8 mouse cellular contexts compared by ENCODE assay signal in genomic region chr6:87810713-87811669, GRCm38 (mm10). TPM values are rescaled to one million over a fixed set of nuclear protein-coding genes. Genes with fewer than 3 reads are reported as not detected.
A peak's percentile ranks its signal among the peaks of the same experiment; 100 is the strongest.
DNase-seq lines count a peak whose midpoint lies in the region; ATAC-seq and TF ChIP-seq lines count a peak whose summit lies in the region.

No protein-coding gene starts in this region.

- H3K79me2 ChIP-seq in C2C12 (ENCODE audit: control insufficient read depth, insufficient read depth): peaks cover 22% of the 10 kb centered on the region

- intact Hi-C loops in heart, postnatal 14 days (cut with DNase I): loop anchor here (5.0 kb wide), 1 partner anchor 49 kb away; no protein-coding TSS in a partner anchor

- DNase-seq in adrenal gland, postnatal 14 days: peak; percentile 86
- peak; percentile 51 for DNase-seq in forebrain, embryonic 14.5 days (ENCODE audit: low spot score)
- peak; percentile 71 to 73 for DNase-seq in heart, postnatal 14 days
- DNase-seq in kidney, postnatal 4 days: peak; percentile 77 to 85
- DNase-seq in lung, embryonic 14.5 days: peak; percentile 68
- peak; percentile 71 for DNase-seq in testis, postnatal 14 days (ENCODE audit: low spot score)

- no peak for TF ChIP-seq CTCF in C2C12 (IDR thresholded peaks at IDR 0.05; ENCODE audit: control insufficient read depth, insufficient read depth, insufficient read length)
- TF ChIP-seq CTCF in lung, embryonic 14.5 days (IDR thresholded peaks at IDR 0.05; ENCODE audit: low read depth): no peak

- peaks cover 4% of the 10 kb centered on the region for H3K79me3 ChIP-seq in C2C12 (ENCODE audit: low read depth)

- peak overlapping the region; percentile 50 for H3K4me3 ChIP-seq in C2C12 (ENCODE audit: insufficient read depth, poor library complexity, severe bottlenecking)
- peak overlapping the region; percentile 68 for H3K4me3 ChIP-seq in forebrain, embryonic 14.5 days (ENCODE audit: low read depth, low read length)
- H3K4me3 ChIP-seq in lung, embryonic 14.5 days (ENCODE audit: low read depth, low read length): peak overlapping the region; percentile 77

- H3K9ac ChIP-seq in forebrain, embryonic 14.5 days (ENCODE audit: low read length): peak overlapping the region; percentile 76
- H3K9ac ChIP-seq in lung, embryonic 14.5 days: peak overlapping the region; percentile 77

- under 1% methylated on average over 71 of the region's 77 CpGs for WGBS in forebrain, embryonic 14.5 days
- under 1% methylated on average over 77 of the region's 77 CpGs for WGBS in lung, embryonic 14.5 days

- H3ac ChIP-seq in C2C12 (ENCODE audit: control insufficient read depth, insufficient read length, low read depth): peak overlapping the region; percentile 91

- peak; percentile 61 for ATAC-seq in forebrain, embryonic 14.5 days
- ATAC-seq in lung, embryonic 14.5 days (ENCODE audit: insufficient read depth): peak; percentile 63
- ATAC-seq in neutrophil, adult 5-6 weeks (ENCODE audit: extremely low read depth, insufficient number of reproducible peaks, low FRiP score, poor library complexity, severe bottlenecking): peak; percentile 9; the same call in 1 of the 2 replicates

- peak overlapping the region; percentile 44; the same call in 1 of the 2 replicates for H3K27ac ChIP-seq in forebrain, embryonic 14.5 days (ENCODE audit: low read depth, low read length)
- H3K27ac ChIP-seq in lung, embryonic 14.5 days (ENCODE audit: low read depth): peak overlapping the region; percentile 83

- peak overlapping the region; percentile 95 for H3K4me2 ChIP-seq in forebrain, embryonic 14.5 days (ENCODE audit: low read length)
- peak overlapping the region; percentile 74 for H3K4me2 ChIP-seq in lung, embryonic 14.5 days

- H3K4me1 ChIP-seq in forebrain, embryonic 14.5 days (ENCODE audit: control insufficient read depth, insufficient read depth, low read length): peaks cover 5% of the 10 kb centered on the region
- H3K4me1 ChIP-seq in lung, embryonic 14.5 days (ENCODE audit: insufficient read depth): peaks cover 5% of the 10 kb centered on the region; the same call in 1 of the 2 replicates

- no peaks in the 10 kb centered on the region for H3K9me3 ChIP-seq in forebrain, embryonic 14.5 days (replicated peaks; ENCODE audit: control insufficient read depth, low read length)
- H3K9me3 ChIP-seq in lung, embryonic 14.5 days (ENCODE audit: low read depth, low read length): no peaks in the 10 kb centered on the region

- H3K27me3 ChIP-seq in C2C12 (ENCODE audit: control insufficient read depth, insufficient read depth, insufficient read length): no peaks in the 10 kb centered on the region
- no peaks in the 10 kb centered on the region for H3K27me3 ChIP-seq in forebrain, embryonic 14.5 days (replicated peaks; ENCODE audit: control insufficient read depth, insufficient read depth, low read length)
- no peaks in the 10 kb centered on the region for H3K27me3 ChIP-seq in lung, embryonic 14.5 days (ENCODE audit: insufficient read depth, low read length)

- H3K36me3 ChIP-seq in C2C12 (ENCODE audit: control insufficient read depth, insufficient read depth): peaks cover 25% of the 10 kb centered on the region
- peaks cover 27% of the 10 kb centered on the region; the same call in 1 of the 2 replicates for H3K36me3 ChIP-seq in forebrain, embryonic 14.5 days (ENCODE audit: control insufficient read depth, insufficient read depth, low read length)
- peaks cover 17% of the 10 kb centered on the region; the same call in 1 of the 2 replicates for H3K36me3 ChIP-seq in lung, embryonic 14.5 days (ENCODE audit: insufficient read depth)

TF ChIP-seq in C2C12, 6 proteins besides CTCF, POLR2A, EP300 and RAD21:
- no peak for TF ChIP-seq MYOG (IDR thresholded peaks at IDR 0.05; ENCODE audit: control insufficient read depth, extremely low read depth, insufficient read length)
- no peak for TF ChIP-seq USF1 (IDR thresholded peaks at IDR 0.05; ENCODE audit: low read depth)
- no peak for TF ChIP-seq MAX (IDR thresholded peaks at IDR 0.05)
- TF ChIP-seq CEBPB (IDR thresholded peaks at IDR 0.05; ENCODE audit: low read depth): no peak
- no peak for TF ChIP-seq FOSL1 (IDR thresholded peaks at IDR 0.05; ENCODE audit: insufficient read depth, low read length, poor library complexity, severe bottlenecking)
- TF ChIP-seq MYOD1 (IDR thresholded peaks at IDR 0.05; ENCODE audit: control insufficient read depth, insufficient read length, low read depth): no peak

RNA-seq across cellular contexts. Expression of gene Rab43, which starts 1.0 kb away (rescaled TPM):
- polyA plus RNA-seq in C2C12 (2012; fragmentation: generic; extraction: Trizol): 8.3 TPM
- 27.8 and 33.2 TPM in 2 replicates for total RNA-seq in adrenal gland, postnatal 14 days (2021)
- 3.8 and 4.9 TPM in 2 replicates for polyA plus RNA-seq in forebrain, embryonic 14.5 days (2014; fragmentation: Nextera tagmentation; extraction: Ambion mirVana)
- 10 to 100 TPM; 16.7 to 17.4 TPM for total RNA-seq in heart, postnatal 14 days (2021)
- polyA plus RNA-seq in lung, embryonic 14.5 days (2014; fragmentation: Nextera tagmentation; extraction: Ambion mirVana): 12.2 and 12.5 TPM in 2 replicates
- 29.3 and 47.0 TPM in 2 replicates for total RNA-seq in neutrophil, adult 5-6 weeks (2017)

RNA-seq across cellular contexts. Expression of gene Gm45140, which starts 24.6 kb away (rescaled TPM):
- 2.3 TPM for polyA plus RNA-seq in C2C12 (2012; fragmentation: generic; extraction: Trizol)
- total RNA-seq in adrenal gland, postnatal 14 days (2021): 4.1 and 6.1 TPM in 2 replicates
- polyA plus RNA-seq in forebrain, embryonic 14.5 days (2014; fragmentation: Nextera tagmentation; extraction: Ambion mirVana): 1.2 and 2.4 TPM in 2 replicates
- total RNA-seq in heart, postnatal 14 days (2021): 1 to 10 TPM in 1 of 2 experiments, under 1 TPM in 1; 0.55 to 1.5 TPM
- polyA plus RNA-seq in lung, embryonic 14.5 days (2014; fragmentation: Nextera tagmentation; extraction: Ambion mirVana): 3.3 and 5.0 TPM in 2 replicates
- 17.8 and 23.3 TPM in 2 replicates for total RNA-seq in neutrophil, adult 5-6 weeks (2017)

RNA-seq across cellular contexts. Expression of gene Isy1, which starts 27.6 kb away (rescaled TPM):
- 44.4 TPM for polyA plus RNA-seq in C2C12 (2012; fragmentation: generic; extraction: Trizol)
- total RNA-seq in adrenal gland, postnatal 14 days (2021): 41.0 and 42.3 TPM in 2 replicates
- 34.1 and 37.8 TPM in 2 replicates for polyA plus RNA-seq in forebrain, embryonic 14.5 days (2014; fragmentation: Nextera tagmentation; extraction: Ambion mirVana)
- 10 to 100 TPM; 17.8 TPM for total RNA-seq in heart, postnatal 14 days (2021)
- 50.8 and 52.9 TPM in 2 replicates for polyA plus RNA-seq in lung, embryonic 14.5 days (2014; fragmentation: Nextera tagmentation; extraction: Ambion mirVana)
- total RNA-seq in neutrophil, adult 5-6 weeks (2017): 26.0 and 48.2 TPM in 2 replicates

RNA-seq across cellular contexts. Expression of gene Gp9, which starts 33.1 kb away (rescaled TPM):
- polyA plus RNA-seq in C2C12 (2012; fragmentation: generic; extraction: Trizol): not detected
- 0.52 and 0.60 TPM in 2 replicates for total RNA-seq in adrenal gland, postnatal 14 days (2021)
- polyA plus RNA-seq in forebrain, embryonic 14.5 days (2014; fragmentation: Nextera tagmentation; extraction: Ambion mirVana): 0.47 and 0.94 TPM in 2 replicates
- 1 to 10 TPM in 1 of 2 experiments, under 1 TPM in 1; 0.33 to 1.0 TPM for total RNA-seq in heart, postnatal 14 days (2021)
- polyA plus RNA-seq in lung, embryonic 14.5 days (2014; fragmentation: Nextera tagmentation; extraction: Ambion mirVana): 4.0 and 4.3 TPM in 2 replicates
- 13.3 and 13.5 TPM in 2 replicates for total RNA-seq in neutrophil, adult 5-6 weeks (2017)

RNA-seq across cellular contexts. Expression of gene Cnbp, which starts 39.9 kb away (rescaled TPM):
- polyA plus RNA-seq in C2C12 (2012; fragmentation: generic; extraction: Trizol): 353 TPM
- 392 and 410 TPM in 2 replicates for total RNA-seq in adrenal gland, postnatal 14 days (2021)
- 808 and 818 TPM in 2 replicates for polyA plus RNA-seq in forebrain, embryonic 14.5 days (2014; fragmentation: Nextera tagmentation; extraction: Ambion mirVana)
- 100 to 1,000 TPM; 279 to 283 TPM for total RNA-seq in heart, postnatal 14 days (2021)
- polyA plus RNA-seq in lung, embryonic 14.5 days (2014; fragmentation: Nextera tagmentation; extraction: Ambion mirVana): 1,237 and 1,257 TPM in 2 replicates
- total RNA-seq in neutrophil, adult 5-6 weeks (2017): 523 and 558 TPM in 2 replicates

Comparison
In these comparisons a context has a peak if more than half of its experiments do, and no peak if none do; other contexts are left out.
1. Peak in every context shown above with its lines: DNase-seq, ATAC-seq, H3K4me3 ChIP-seq and H3K27ac ChIP-seq.
2. ATAC-seq: peak in every context shown above with its lines; median percentile 63 in lung, embryonic 14.5 days; 61 in forebrain, embryonic 14.5 days; 9 in neutrophil, adult 5-6 weeks.